Mouse (Mus musculus) activated CD4-positive, CD25-positive, alpha-beta regulatory T cell (primary cell): Measurements from ENCODE around the gene Cacnb4. TPM values are rescaled to one million over a fixed set of nuclear protein-coding genes. Genes with fewer than 3 reads are reported as not detected.

Source experiments
- polyA plus RNA-seq, 2 experiments: library from polyadenylated mRNA; unstranded; fragments of 100-300 nt; shearing (Covaris generic); gene quantifications; one replicate each; pipeline ENCODE4 v1.2.1; 2017

The Cacnb4 gene
- under 1 TPM; 0.21 to 0.72 TPM for polyA plus RNA-seq

DNA sequence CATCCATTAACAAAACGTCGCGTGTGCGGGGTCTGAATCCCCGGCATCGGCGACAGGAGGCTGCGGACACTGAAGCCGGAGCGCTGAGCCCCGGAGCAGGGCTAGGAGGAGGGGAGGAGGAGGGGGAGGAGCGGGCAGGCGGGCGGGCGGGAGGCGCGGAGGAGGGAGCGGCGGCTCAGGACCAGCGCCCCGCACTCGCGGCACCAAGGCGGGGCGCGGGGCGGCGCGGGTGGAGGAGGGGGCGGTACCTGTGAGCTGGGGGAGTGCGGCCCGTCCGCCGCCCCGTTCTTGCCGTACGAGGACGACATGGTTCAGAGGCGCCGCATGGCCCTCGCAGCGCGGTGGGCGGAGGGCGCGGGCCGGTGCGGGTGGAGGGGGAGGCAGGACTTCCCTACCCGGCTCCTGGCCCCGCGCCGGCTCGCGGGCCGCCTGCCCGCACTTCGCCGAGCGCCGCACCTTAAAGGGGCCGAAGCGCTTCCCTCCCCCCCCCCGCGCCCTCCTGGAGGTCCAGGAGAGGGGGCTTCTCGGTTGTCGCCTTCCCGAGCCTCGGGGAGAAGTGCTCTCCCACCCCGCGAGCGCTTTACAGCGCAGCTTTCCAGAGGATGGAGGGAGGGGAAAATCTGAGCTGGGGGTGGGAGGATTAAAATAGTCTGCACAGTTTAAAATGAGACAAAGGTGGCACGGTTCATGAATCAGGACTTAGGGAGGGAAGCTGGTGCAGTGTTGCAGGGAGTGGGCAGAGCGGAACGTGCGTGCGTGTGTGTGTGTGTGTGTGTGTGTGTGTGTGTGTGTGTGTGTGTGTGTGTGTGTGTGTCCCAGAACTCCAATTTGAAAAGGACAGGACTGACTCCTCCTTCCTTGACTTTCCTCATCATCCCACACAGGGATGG is at the start of gene Cacnb4:
Gene Cacnb4, minus strand, starts transcription at position 809 of the 890 bp plus-strand sequence.

GRCm38 (mm10) chr2:52424747-52425522 is 251.7 kb downstream of the Cacnb4 start, which contains the start of gene Arl5a:
Gene Arl5a, minus strand, starts transcription at chr2:52424901.

DNA sequence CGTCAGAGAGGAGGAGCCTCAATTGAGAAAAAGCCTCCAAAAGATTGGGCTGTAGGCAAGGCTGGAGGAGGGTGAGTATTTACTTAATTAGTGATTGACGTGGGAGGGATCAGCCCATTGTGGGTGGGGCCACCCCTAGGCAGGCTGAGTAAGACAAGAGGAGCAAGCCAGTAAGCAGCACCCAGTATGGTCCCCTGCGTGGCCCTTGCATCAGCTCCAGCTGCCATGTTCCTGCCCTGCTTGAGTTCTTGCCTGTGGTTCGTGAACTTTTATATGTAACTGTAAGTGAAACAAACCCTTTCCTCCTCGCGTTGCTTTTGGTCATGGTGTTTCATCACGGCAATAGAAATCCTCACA is 298.2 kb downstream of the Cacnb4 start, which contains the start of gene Neb:
Gene Neb, minus strand, starts transcription at position 27 of the 357 bp plus-strand sequence.

Other genes starting within 250 kb of the Cacnb4 start
- gene Stam2, start 65.5 kb upstream of the Cacnb4 start, polyA plus RNA-seq = 10 to 100 TPM; 37.6 to 48.2 TPM
- under 1 TPM in 1 of 2 experiments, not detected in 1; 0.16 TPM for gene Fmnl2, start 181.0 kb upstream of the Cacnb4 start, polyA plus RNA-seq